Mouse (Mus musculus) liver, embryonic 14.5 days (tissue): ENCODE results near the gene Fam196b. TPM values are rescaled to one million over a fixed set of nuclear protein-coding genes. Genes with fewer than 3 reads are reported as not detected.

Experiments used
- ATAC-seq: fragments of 200-750 bp; cut with Nextera tagmentation; 2 replicates; pipeline ENCODE4 v1.8.0; 2017; ENCODE audit warnings: moderate number of reproducible peaks, mild to moderate bottlenecking, moderate library complexity; ENCODE audit not compliant: insufficient read depth
- DNase-seq, 3 experiments: peaks; one replicate each; pipeline ENCODE4 v3.0.0-alpha.2; 2012 to 2013; ENCODE audit warnings: low read depth in 3 of 3, low spot score in 3 of 3
- H3K27ac ChIP-seq: fragments of 300-500 bp; sonication (generic); 2 replicates; pipeline ENCODE4 v1.5.1; 2014; ENCODE audit warnings: moderate library complexity, mild to moderate bottlenecking, control low read depth, inconsistent platforms
- H3K27me3 ChIP-seq: fragments of 300-500 bp; sonication (generic); 2 replicates; pipeline ENCODE4 v1.6.1; 2014; ENCODE audit warnings: mild to moderate bottlenecking, low read length, moderate library complexity; ENCODE audit not compliant: control insufficient read depth, insufficient read depth
- H3K36me3 ChIP-seq: fragments of 300-500 bp; sonication (generic); replicated peaks from 2 replicates; pipeline ENCODE4 v1.6.1; 2014; ENCODE audit warnings: low read depth; ENCODE audit not compliant: control insufficient read depth, insufficient read depth
- H3K4me1 ChIP-seq, 2 experiments: fragments of 200-500 bp in 1 of 2; fragments of 300-500 bp in 1 of 2; sonication (generic) in 1 of 2; replicated peaks; 2 replicates each; pipeline ENCODE4 v1.6.1; 2012 to 2014; ENCODE audit warnings: antibody characterized with exemption in 1 of 2, inconsistent platforms in 1 of 2, low read length in 1 of 2; ENCODE audit not compliant: control insufficient read depth in 2 of 2, insufficient read depth in 2 of 2
- H3K4me2 ChIP-seq: fragments of 300-500 bp; sonication (generic); 2 replicates; pipeline ENCODE4 v1.6.1; 2014; ENCODE audit warnings: low read depth, mild to moderate bottlenecking, control low read depth, moderate library complexity
- H3K4me3 ChIP-seq, 2 experiments: fragments of 200-500 bp in 1 of 2; fragments of 300-500 bp in 1 of 2; sonication (generic) in 1 of 2; 2 replicates each; pipeline ENCODE4 v1.5.1; 2012 to 2014; ENCODE audit warnings: low read depth in 2 of 2, low read length in 2 of 2, mild to moderate bottlenecking in 2 of 2, control low read depth in 1 of 2, inconsistent platforms in 1 of 2, moderate library complexity in 1 of 2; ENCODE audit not compliant: insufficient read depth in 1 of 2
- H3K9ac ChIP-seq: fragments of 300-500 bp; sonication (generic); replicated peaks from 2 replicates; pipeline ENCODE4 v1.6.1; 2014; ENCODE audit warnings: mild to moderate bottlenecking, control low read depth, moderate library complexity
- H3K9me3 ChIP-seq: fragments of 300-500 bp; sonication (generic); 2 replicates; pipeline ENCODE4 v1.6.1; 2016; ENCODE audit warnings: low read length, mixed read lengths; ENCODE audit not compliant: control insufficient read depth
- CTCF ChIP-seq: IDR thresholded peaks from 2 replicates; pipeline ENCODE4 v1.5.1; 2016; ENCODE audit warnings: antibody characterized with exemption, low read depth, control low read depth
- EP300 ChIP-seq: IDR thresholded peaks from 2 replicates; pipeline ENCODE4 v1.6.1; 2016; ENCODE audit warnings: antibody characterized with exemption, low read depth
- WGBS: fragments of 180-500 bp; shearing (Covaris S2); extraction: QIAGEN DNeasy Blood & Tissue Kit; methylation state at CpG from one replicate; pipeline ENCODE4 v1.1.7; 2014; ENCODE audit not compliant: insufficient replicate concordance; 5-methylcytosine and 5-hydroxymethylcytosine counted together
- polyA plus RNA-seq, 2 experiments: library from polyadenylated mRNA; depleted of rRNA in 1 of 2; stranded (reverse) in 1 of 2; unstranded in 1 of 2; fragments of >200 nt; fragmentation: Nextera tagmentation in 1 of 2; extraction: Ambion mirVana in 1 of 2; gene quantifications; 2 replicates each; pipeline versions ENCODE4 v1.2.1 to v1.2.3; 2012 to 2014

Gene Fam196b
- polyA plus RNA-seq, 2 experiments: 0.03 TPM; not detected in 1

DNA sequence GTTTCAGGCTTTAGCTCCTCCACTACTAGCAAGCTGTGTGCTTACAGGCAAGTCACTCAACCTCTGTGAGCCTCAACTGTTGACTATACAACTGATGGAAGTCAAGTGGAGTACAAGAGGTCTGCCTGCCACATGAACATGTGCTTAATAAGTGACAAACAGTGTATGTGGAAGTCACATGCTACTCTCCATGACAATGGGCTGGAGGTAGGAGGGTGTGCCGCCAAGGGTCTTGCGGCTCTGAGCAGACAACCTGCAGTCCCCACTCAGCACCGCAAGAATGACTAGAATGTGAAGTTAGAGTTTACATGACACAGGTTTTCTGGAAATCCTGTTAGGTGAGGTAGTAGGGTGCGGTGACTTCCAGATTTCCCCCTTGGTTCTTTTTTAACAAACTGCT is 116.3 kb downstream of the Fam196b start:
- DNase-seq (no peak), ATAC-seq (no peak)
- no peaks in the 10 kb centered on the region for H3K9me3 ChIP-seq
- no peak overlapping the region for H3K9ac ChIP-seq
- H3K4me3 ChIP-seq: no peak overlapping the region
- 75% methylated on average over 4 of the region's 4 CpGs for WGBS
- no peaks in the 10 kb centered on the region for H3K4me1 ChIP-seq
- TF ChIP-seq EP300 (no peak), CTCF (no peak)
- H3K27me3 ChIP-seq: no peaks in the 10 kb centered on the region
- no peaks in the 10 kb centered on the region for H3K36me3 ChIP-seq
- H3K4me2 ChIP-seq: no peak overlapping the region
- no peak overlapping the region for H3K27ac ChIP-seq

DNA sequence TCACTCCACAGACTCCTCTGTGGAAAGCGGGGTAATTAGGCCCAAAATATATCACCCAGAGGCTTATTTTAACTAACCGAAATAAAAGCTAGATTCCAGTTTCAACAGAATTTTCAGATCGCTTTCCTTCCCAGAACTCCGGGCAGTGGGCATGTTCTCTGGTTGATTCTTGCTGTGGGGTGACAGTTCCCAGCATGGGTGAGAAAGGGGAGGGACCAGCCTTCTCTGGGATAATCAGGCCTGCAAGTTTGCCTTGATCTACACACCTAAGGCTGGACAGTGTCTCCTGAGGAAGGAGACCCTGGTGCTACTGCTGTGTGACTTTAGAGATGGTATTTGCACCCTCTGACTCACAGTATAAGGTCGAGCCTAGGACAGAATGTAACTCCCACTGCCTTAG is 116.7 kb downstream of the Fam196b start:
- Histone ChIP-seq H3K27me3 (no peaks in the 10 kb centered on the region), H3K9ac (no peak overlapping the region), H3K27ac (no peak overlapping the region), H3K9me3 (no peaks in the 10 kb centered on the region), H3K4me3 (no peak overlapping the region), H3K4me2 (no peak overlapping the region), H3K36me3 (no peaks in the 10 kb centered on the region), H3K4me1 (no peaks in the 10 kb centered on the region)
- ATAC-seq (no peak), DNase-seq (no peak)
- WGBS: 55% methylated on average over 5 of the region's 5 CpGs
- TF ChIP-seq CTCF: no peak
- TF ChIP-seq EP300: no peak

DNA sequence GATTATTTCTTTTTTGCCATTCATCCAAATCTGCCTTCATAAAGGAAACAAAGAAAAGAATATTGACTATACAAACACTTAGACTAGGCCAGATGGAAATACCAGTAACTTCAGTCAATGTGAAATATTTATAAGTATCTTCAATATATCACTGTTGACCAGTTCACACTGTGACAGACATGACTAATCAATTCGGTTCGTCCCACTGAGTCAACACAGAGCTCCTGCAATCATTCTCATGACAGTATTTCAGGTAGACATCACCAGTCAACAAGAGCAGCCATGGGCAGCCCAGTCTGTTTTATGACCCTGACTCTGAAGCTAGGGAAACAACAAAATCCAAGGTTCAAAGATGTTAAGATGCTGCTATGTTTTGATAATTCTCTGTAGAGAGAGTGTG is 117.4 kb downstream of the Fam196b start:
- WGBS: 60% methylated on average over 2 of the region's 2 CpGs
- H3K27me3 ChIP-seq: no peaks in the 10 kb centered on the region
- H3K9ac ChIP-seq: no peak overlapping the region
- H3K4me3 ChIP-seq: no peak overlapping the region
- H3K9me3 ChIP-seq: no peaks in the 10 kb centered on the region
- H3K4me1 ChIP-seq: no peaks in the 10 kb centered on the region
- H3K36me3 ChIP-seq: no peaks in the 10 kb centered on the region
- no peak for ATAC-seq
- no peak overlapping the region for H3K27ac ChIP-seq
- no peak overlapping the region for H3K4me2 ChIP-seq
- no peak for TF ChIP-seq EP300
- no peak for TF ChIP-seq CTCF
- DNase-seq: no peak

DNA sequence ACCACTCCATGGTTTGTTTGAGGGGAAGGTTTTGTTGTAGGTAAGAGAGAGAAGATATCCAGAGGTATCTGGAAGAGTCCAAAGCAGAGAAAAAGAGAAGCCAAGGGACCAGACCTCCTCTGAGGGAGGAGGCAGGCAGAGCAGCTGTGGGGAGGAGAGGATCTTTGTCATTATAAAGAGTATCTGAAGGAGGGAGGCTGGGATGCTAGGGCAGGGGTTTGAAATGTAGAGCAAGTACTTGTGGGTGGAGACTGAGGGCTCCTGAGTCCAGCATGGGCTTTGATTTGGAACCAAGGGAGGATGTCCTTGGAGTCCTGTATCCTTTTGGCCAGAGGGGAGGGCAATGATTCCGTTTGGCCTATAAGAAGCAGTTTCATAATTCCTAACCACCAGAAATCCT is 122.8 kb downstream of the Fam196b start:
- H3K36me3 ChIP-seq: no peaks in the 10 kb centered on the region
- TF ChIP-seq CTCF (no peak), EP300 (no peak)
- no peak overlapping the region for H3K9ac ChIP-seq
- H3K4me1 ChIP-seq: no peaks in the 10 kb centered on the region
- H3K27ac ChIP-seq: no peak overlapping the region
- no peaks in the 10 kb centered on the region for H3K9me3 ChIP-seq
- no peaks in the 10 kb centered on the region for H3K27me3 ChIP-seq
- DNase-seq: no peak
- H3K4me2 ChIP-seq: no peak overlapping the region
- no peak overlapping the region for H3K4me3 ChIP-seq
- ATAC-seq: no peak
- 59% methylated on average over 1 of the region's 1 CpGs for WGBS

DNA sequence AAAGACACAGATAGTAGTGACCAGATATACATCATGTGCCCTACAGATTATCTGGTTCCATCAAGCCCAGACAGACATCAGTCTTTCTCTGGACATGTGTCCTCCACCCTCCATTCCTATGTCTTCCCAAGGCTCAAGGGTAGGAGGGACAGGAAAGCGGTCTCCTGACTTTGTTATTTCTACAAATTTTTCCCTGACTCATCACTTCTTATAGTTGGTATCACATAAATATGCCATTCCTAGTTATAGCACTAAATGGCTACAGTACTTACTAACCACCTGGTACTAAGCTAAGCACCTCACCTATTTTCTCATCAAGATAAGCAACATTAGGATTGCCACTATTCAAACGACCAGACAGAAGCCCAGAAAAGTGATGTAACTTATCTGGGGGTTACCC is 123.8 kb downstream of the Fam196b start:
- 29% methylated on average over 2 of the region's 2 CpGs for WGBS

DNA sequence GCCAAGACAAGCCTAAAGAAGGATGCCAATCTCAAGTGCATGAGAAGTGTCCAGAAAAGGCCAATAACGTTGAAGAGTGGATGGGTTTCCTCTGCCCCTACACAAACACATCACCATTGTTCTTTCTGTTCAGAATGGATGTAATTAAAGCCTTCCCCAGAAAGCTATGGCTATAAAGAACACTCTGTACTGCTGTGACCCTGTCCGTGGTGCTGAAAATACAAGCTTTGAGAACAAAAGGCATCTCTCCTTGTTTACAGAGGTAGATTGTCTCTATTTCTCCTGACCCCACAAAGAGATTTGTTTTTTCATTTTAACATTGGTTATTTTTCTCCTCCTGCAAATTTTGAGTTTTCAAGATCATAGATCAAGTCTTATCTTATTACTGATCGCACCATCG is 133.3 kb downstream of the Fam196b start:
- Histone ChIP-seq H3K27me3 (no peaks in the 10 kb centered on the region), H3K27ac (no peak overlapping the region), H3K36me3 (no peaks in the 10 kb centered on the region), H3K4me3 (no peak overlapping the region), H3K9ac (no peak overlapping the region), H3K4me2 (no peak overlapping the region), H3K9me3 (no peaks in the 10 kb centered on the region), H3K4me1 (no peaks in the 10 kb centered on the region)
- peak in 2 of 3 experiments; percentile 5 to 7 for DNase-seq
- TF ChIP-seq CTCF: no peak
- TF ChIP-seq EP300: no peak
- WGBS: 36% methylated on average over 4 of the region's 4 CpGs
- no peak for ATAC-seq

More for the DNA sequence above, 123.8 kb downstream of the Fam196b start:
- Histone ChIP-seq H3K4me3 (no peak overlapping the region), H3K9ac (no peak overlapping the region), H3K27ac (no peak overlapping the region), H3K36me3 (no peaks in the 10 kb centered on the region), H3K9me3 (no peaks in the 10 kb centered on the region), H3K4me1 (no peaks in the 10 kb centered on the region), H3K27me3 (no peaks in the 10 kb centered on the region), H3K4me2 (no peak overlapping the region)
- DNase-seq (no peak), ATAC-seq (no peak)
- TF ChIP-seq CTCF: no peak
- no peak for TF ChIP-seq EP300
